Mouse (Mus musculus): Measurements from ENCODE around the gene Ankrd13d.
"Not testable (repeated sequence)": the region's sequence is repeated elsewhere in the genome, so short reads cannot be mapped to it uniquely, and the experiment has no call there.

Ankrd13d gene

DNA sequence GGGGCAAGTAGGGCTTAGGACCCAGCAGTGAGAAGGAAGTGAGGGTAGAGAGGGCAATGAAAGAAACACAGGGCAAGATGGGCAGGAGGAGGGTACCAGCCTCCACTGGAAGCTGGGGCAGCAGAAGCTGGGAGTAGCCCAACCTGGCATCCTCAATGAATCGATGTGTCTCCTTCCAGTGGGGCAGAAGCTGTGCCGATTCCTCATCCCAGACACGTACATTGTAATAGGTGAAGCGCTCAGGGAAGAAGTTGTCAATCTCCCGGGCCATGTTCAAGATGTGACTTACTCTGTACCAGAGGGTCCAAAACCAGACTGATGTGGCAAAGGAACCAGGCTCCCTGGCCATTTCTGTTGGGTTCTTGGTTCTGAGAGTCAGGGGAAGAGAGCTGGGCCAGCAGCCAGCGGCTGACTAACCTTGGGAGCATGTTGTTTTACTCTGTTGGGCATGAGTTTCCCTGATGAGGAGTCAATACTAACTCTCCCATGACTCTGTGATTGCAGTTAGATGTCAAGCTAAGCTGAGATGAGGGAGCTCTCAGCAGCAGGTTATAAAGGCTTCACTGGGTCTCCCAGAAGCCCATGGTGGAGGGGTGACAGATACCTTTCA lies 18.7 kb downstream of the Ankrd13d start:
- DNase-seq (ENCODE audit: low read depth): no peak

DNA sequence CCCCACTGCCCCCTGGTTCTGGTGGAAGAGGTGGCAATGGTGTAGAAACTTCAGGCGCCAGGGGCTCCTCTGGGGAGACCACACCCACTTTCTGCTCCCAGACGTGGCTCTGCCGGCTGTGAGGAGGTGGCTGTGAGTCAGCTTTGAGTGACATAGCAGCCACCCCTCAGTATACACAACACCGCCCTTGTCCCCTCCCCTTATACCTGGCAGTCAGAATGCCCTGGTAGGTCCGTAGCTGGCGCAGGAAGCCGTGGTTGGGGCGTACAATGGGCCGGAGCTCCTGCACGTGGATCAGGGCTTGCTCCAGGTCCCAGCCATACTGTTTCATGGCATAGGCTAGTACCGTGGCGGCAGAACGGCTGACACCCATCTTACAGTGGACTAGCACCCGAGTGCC lies 19.2 kb downstream of the Ankrd13d start:
- no peak for DNase-seq (ENCODE audit: low read depth)

GRCm38 (mm10) chr19:4262756-4263155 lies 20.2 kb downstream of the Ankrd13d start:
- DNase-seq (ENCODE audit: low read depth): no peak

DNA sequence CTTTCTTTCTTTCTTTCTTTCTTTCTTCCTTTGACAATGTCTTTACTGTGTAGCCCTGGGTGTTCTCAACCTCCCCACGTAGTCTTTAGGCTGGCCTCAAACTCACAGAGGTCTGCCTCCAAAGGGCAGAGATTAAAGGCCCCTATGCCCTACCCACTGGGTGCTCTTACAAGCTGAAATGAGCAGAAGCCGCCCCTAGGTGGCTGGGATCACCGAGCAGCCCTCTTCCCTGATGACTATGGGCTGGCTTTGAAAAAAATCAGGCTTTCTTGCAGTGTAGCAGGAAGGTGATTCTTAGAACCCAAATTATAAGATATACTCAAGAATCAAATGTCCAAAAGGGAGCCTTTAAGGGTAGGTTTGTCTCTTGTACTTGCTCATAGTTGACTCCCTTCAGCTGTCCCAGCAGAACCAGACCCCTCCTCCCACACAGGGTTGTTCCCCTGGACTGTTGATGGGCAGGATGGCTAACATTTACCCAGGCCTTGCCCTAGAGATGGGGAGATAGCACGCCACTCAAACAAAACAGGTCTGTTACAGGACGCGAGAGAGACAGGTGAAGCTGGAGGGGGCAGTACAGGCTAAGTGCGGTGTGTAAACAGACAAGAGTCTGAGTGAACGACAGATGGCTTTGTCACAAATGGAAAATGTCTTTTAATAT lies 21.8 kb downstream of the Ankrd13d start:
- no peak for DNase-seq (ENCODE audit: low read depth)

- no peak for DNase-seq (ENCODE audit: low read depth)
These were observed 25.1 kb downstream of the Ankrd13d start for GRCm38 (mm10) chr19:4257897-4258252.

DNA sequence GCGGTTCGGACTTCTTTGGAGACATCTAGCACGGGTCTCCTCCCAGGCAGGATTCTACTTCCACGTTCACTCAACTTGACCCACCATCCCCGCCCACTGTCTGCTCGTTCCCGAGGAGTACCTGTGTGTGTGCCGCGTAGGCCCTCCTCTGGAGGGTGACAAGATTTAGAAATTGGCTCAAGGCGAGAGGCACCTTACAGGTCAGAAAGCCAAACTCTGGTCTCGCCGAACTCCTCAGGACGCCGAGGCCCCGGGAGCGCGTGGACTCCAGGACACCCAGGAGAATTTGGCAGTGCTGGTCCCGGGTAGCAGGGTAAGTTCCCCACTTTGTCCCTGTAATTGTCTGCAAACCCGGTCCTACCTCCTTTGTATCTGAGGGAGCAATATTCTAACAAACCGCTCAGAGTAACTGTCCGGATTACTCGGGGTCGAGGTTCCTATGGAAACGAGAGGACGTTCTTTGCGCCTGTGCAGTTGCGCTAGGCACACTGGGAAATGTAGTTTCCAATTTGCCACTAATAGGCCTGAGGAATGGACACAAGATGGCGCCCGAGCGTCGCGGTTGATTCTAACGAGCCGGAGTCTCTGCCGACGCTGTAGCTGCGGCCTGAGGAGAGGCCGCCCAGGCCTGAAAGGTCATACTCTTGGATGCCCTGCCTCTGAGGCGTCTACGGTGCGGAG lies 25.6 kb downstream of the Ankrd13d start:
- DNase-seq (ENCODE audit: low read depth): peak; percentile 95

- no peak for DNase-seq (ENCODE audit: low read depth)
These were observed 27.3 kb downstream of the Ankrd13d start for GRCm38 (mm10) chr19:4255583-4256162.

DNA sequence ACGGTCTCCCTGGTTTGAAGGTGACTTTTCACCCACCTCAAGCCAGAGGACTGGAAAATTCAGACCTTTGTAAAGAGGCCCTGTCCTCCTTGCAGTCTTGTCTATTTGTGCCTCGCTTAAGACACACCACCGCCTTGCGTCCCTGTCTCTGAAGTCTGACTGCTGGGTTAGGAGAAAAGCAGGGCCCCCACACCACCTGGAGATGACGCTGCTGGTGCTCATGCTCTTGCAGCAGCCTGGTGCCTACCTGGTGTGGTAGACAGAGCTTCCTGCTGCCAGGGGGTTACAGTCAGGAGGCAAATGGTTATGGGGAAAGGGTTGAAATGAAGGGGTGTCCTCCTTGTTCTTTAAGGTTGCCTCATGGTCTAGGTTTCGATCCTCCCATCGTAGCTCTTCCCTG lies 28.7 kb downstream of the Ankrd13d start:
- DNase-seq (ENCODE audit: low read depth): no peak

GRCm38 (mm10) chr19:4248683-4249082 lies 34.3 kb downstream of the Ankrd13d start:
- not testable (repeated sequence) for DNase-seq (ENCODE audit: low read depth)

GRCm38 (mm10) chr19:4247010-4247409 lies 35.9 kb downstream of the Ankrd13d start:
- DNase-seq (ENCODE audit: low read depth): no peak

DNA sequence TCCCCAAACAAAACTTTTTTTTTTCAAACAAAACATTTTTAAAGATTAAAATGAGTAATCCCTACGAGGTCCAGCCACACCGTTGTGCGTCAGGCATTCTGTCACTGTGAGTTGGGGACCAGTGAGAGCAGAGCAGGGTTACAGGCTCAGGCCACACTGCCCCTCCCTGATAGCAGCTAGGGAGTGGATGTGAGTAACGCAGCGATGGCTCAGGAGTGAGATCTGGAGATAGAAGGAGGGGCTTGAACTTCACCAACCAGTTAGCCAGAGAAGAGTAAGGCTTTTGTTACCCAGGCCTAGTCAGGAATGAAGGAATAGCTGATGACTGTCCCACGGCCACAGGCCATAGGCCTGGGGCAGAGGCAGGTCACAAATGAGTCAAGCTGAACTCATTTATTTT lies 38.2 kb downstream of the Ankrd13d start:
- no peak for DNase-seq (ENCODE audit: low read depth)

DNA sequence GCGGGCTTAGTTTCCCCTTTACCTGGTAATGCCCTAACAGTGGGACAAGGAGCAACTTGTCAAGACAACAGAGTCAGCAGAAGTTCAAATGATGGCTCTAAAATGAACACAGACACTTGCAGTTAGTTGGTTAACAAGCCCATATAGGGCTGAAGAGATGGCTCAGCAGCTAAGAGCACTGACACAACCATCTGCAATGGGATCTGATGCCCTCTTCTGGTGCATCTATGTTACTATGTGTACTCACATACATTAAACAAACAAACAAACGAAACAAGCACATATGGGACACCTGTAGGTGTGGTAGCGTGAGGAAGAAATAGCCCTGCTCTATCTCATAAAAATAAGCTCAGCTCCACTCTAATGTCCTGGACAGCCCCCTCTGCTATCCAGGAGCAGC lies 40.5 kb downstream of the Ankrd13d start:
- no peak for DNase-seq (ENCODE audit: low read depth)

DNA sequence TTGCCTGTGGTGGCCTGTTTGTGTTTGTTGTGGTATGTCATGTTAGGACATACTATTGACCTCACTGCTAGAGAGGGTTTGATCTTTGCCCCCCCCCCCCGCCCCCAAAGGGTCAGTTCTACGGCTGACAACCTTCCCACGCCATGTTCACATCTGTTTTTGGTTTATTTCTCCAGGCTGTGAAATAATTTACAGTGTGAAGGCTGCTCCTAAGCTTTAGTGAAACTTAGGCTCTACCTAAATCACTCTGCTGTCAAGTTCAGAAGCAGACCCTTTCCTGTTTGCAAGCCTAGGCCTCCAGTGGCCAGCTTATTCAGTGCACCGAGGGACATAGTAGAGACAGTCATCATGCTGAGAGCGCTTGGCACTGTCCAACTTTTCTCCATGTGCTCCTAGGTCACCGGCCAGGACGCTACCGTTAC lies 42.7 kb downstream of the Ankrd13d start:
- DNase-seq (ENCODE audit: low read depth): no peak

GRCm38 (mm10) chr19:4234548-4234947 lies 48.4 kb downstream of the Ankrd13d start:
- no peak for DNase-seq (ENCODE audit: low read depth)

- DNase-seq (ENCODE audit: low read depth): no peak
These were observed 50.3 kb downstream of the Ankrd13d start for GRCm38 (mm10) chr19:4232651-4233050.

- DNase-seq (ENCODE audit: low read depth): no peak
These were observed 50.8 kb downstream of the Ankrd13d start for GRCm38 (mm10) chr19:4232186-4232572.

DNA sequence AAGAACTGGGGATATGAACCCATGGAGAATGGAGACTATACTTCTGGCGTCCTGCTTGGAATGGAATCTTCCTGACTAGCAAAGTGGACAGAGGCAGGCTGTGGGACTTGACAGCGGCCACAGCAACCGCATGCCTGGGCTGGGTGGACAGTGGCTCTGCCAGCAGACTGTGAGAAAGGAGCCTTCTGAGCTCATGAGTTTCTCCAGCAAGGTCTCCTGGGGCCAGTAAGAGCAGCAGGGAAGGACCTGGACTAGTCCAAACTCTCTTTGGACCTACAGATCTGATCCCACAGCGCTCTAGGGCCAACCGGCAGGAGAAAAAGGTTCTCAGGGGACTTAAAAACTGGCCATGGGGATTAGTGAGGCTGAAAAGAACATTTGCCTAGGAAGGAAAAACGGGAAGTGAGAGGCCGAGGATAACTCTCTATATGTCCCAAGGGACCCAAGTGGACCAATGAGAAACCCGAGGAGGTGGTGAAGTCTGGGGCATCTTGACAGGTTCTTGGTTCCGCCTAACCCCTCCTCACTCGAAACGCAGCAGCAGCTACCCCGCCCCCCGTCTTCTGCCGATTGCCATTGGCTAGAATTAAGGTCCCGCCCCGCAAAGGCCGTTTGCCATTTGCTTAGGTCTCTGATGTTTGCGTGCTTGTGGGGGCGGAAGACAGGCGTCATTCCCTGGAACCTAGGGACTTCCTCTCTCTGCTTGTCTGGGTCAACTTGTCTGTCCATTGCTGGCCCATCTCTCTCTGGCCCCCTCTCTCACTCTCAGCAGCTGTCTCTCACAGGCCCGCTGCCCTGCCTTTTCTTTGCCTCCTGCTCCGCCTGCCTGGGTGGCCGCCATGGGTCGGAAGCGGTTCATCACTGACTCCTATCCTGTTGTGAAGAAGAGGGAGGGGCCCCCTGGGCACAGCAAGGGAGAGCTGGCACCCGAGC lies 51.4 kb downstream of the Ankrd13d start, which contains the start of gene Pold4:
TSS of gene Pold4 (plus strand) at position 647 of the 933 bp plus-strand sequence.
- DNase-seq (ENCODE audit: low read depth): peak; percentile 90

DNA sequence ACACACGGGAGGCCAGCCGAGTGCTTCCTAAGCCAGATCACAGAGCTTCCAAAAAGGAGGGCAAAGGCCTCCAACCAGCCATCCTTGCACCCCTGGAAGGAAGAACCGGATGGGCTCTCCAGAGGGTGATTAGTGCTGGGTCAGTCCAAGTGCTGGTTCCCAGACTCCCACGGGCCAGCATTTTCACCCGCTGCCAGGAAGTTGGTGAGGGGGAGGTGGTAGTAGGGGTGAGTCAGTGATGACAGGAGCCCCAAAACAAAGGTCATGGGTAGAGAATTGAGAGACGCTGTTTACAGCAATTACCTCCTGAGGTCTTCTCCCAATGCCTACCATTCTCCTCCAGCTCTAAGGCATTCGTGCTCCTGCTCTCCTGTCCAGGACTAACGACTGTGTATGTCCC lies 52.5 kb downstream of the Ankrd13d start:
- DNase-seq (ENCODE audit: low read depth): no peak

DNA sequence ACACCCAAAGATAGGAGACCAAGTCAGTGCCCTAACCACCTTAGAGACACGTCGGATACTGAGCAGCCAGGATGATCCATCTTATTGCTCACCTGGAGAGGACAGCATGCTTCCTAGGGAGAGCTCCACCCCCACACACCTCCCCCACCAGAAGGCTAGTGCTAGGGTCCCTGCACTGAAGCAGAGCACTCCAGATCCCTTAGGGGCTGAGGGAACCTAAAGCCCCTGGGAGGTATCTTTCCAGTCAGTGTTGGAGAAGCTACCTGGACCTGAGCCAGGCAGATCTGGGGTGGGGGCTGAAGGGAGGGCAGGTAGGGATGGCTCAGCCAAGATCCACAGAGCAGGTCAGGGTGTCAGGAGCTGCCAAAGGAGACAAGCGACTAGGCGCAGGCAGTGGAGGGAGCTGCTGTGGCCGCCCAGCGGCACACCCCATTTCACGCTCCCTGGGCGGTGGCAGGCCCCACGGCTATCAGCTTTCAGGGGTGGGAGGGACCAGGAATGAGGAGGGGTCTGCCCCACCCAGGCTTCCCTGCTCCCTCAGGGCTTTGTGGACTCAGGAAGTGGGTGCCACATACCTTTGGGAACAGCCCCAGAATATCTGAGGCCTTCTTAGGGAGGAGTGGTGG lies 53.4 kb downstream of the Ankrd13d start:
- DNase-seq (ENCODE audit: low read depth): no peak

- DNase-seq (ENCODE audit: low read depth): no peak
These were observed 54.0 kb downstream of the Ankrd13d start for GRCm38 (mm10) chr19:4228891-4229290.

DNA sequence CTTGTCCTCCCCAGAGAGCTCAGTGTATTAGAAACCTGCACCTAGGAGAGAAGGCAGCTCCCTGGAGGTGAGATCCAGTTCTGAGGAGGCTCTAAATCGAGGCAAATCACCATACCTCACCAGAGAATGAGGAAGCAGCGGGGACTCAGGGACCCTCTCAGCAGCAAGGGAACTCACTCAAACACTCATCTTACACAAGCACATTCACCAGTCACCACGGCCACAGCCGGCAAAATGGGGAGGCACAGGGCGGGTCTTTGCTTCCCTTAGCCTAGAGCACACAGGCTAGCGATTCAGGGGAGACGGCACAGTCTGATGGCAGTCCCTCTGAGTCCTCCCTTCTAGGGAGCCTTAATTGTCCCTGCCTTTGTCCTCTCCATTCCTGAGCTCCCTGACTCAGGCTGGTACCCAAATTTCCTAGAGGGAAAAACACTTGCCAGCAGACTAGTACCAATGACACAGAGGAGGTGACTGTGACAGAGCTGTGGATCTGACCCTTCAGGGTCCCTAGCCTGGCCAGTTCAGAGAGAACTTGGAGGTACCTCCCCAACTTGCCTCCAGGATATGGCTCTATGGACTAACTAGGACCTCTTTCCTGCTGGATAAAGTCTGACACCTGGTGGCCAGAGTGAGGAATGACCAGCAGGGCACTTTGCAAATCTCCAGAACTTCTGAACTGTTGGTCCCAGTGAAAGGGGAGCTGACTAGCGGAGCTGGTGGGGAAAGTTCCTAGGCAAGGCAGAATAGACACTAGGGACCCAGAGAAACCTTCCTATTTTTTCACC lies 54.9 kb downstream of the Ankrd13d start:
- DNase-seq (ENCODE audit: low read depth): peak; percentile 76

Data from c-Kit-positive CD71-positive TER-119-negative erythroid progenitor cells, embryonic 14.5 days (primary cell).